Mouse (Mus musculus) embryonic fibroblast, embryonic 13.5 days (primary cell): ENCODE results near the gene Camk1d.

Experiments used
- CTCF ChIP-seq: IDR thresholded peaks from 2 replicates; pipeline ENCODE4 v1.5.1; 2011; ENCODE audit warnings: mild to moderate bottlenecking, control low read depth, low read length, moderate library complexity, borderline replicate concordance; ENCODE audit not compliant: insufficient read depth
- POLR2A ChIP-seq: IDR thresholded peaks from 2 replicates; pipeline ENCODE4 v1.6.1; 2011; ENCODE audit warnings: low read depth, mild to moderate bottlenecking, control low read depth, low read length, moderate library complexity

- no peak for TF ChIP-seq CTCF
- no peak for TF ChIP-seq POLR2A
These were observed 16.1 kb upstream of the Camk1d start for GRCm38 (mm10) chr2:5730364-5730792.
